Mouse (Mus musculus): Measurements from ENCODE around the gene Clcn2. TPM values are rescaled to one million over a fixed set of nuclear protein-coding genes. Genes with fewer than 3 reads are reported as not detected.

The Clcn2 gene
- polyA plus RNA-seq, 1 experiment from 2014 or later, result 43.3 TPM

GRCm38 (mm10) chr16:20733731-20734730, 16.5 kb upstream of the Clcn2 start, which contains the start of gene Thpo:
Gene Thpo (minus strand): TSS chr16:20734511.
- H3K27ac ChIP-seq, result 0 out of 2 replicates have a peak within 1 kb of the TSS, but pooled peaks have one; percentile 62
- H3K36me3 ChIP-seq, result 0 out of 2 replicates have a peak, but pooled peaks cover 4% of the 10 kb centered on the region
- peaks cover 26% of the 10 kb centered on the region for H3K27me3 ChIP-seq (replicated peaks)
- no peaks in the 10 kb centered on the region for H3K9me3 ChIP-seq
- peak within 1 kb of the TSS; percentile 71 for H3K4me3 ChIP-seq
- H3K4me2 ChIP-seq (replicated peaks), result peak within 1 kb of the TSS; percentile 90
- no peak for ATAC-seq (ENCODE audit: low FRiP score, low read depth)
- peaks cover 18% of the 10 kb centered on the region for H3K4me1 ChIP-seq
- WGBS, result 1% methylated on average over 45 of the region's 45 CpGs
- peak within 1 kb of the TSS; percentile 86 for H3K9ac ChIP-seq

- H3K27ac ChIP-seq, result peak within 1 kb of the TSS; percentile 62
- H3K9ac ChIP-seq, result peak within 1 kb of the TSS; percentile 86
- H3K9me3 ChIP-seq, result no peaks in the 10 kb centered on the region
- H3K4me3 ChIP-seq, result peak within 1 kb of the TSS; percentile 71
- peaks cover 18% of the 10 kb centered on the region for H3K4me1 ChIP-seq
- peaks cover 26% of the 10 kb centered on the region for H3K27me3 ChIP-seq (replicated peaks)
- peak within 1 kb of the TSS; percentile 90 for H3K4me2 ChIP-seq (replicated peaks)
- H3K36me3 ChIP-seq, result 0 out of 2 replicates have a peak, but pooled peaks cover 4% of the 10 kb centered on the region
- ATAC-seq (ENCODE audit: low FRiP score, low read depth), result peak; percentile 82
- under 1% methylated on average over 63 of the region's 70 CpGs for WGBS
Measured at GRCm38 (mm10) chr16:20732925-20733730, 15.6 kb upstream of the Clcn2 start, which contains the start of gene Chrd. Gene Chrd (plus strand): TSS chr16:20733127.

GRCm38 (mm10) chr16:20732251-20732924, 14.8 kb upstream of the Clcn2 start:
- H3K4me1 ChIP-seq, result peaks cover 18% of the 10 kb centered on the region
- H3K27ac ChIP-seq, result peak overlapping the region; percentile 62
- under 1% methylated on average over 26 of the region's 30 CpGs for WGBS
- peak; percentile 51 for ATAC-seq (ENCODE audit: low FRiP score, low read depth)
- H3K36me3 ChIP-seq, result 0 out of 2 replicates have a peak, but pooled peaks cover 4% of the 10 kb centered on the region
- peaks cover 26% of the 10 kb centered on the region for H3K27me3 ChIP-seq (replicated peaks)
- H3K4me2 ChIP-seq (replicated peaks), result peak overlapping the region; percentile 90
- peak overlapping the region; percentile 86 for H3K9ac ChIP-seq
- peak overlapping the region; percentile 71 for H3K4me3 ChIP-seq
- no peaks in the 10 kb centered on the region for H3K9me3 ChIP-seq

- Histone ChIP-seq H3K36me3 (0 out of 2 replicates have a peak, but pooled peaks cover 4% of the 10 kb centered on the region), H3K4me2 (replicated peaks) (peak overlapping the region; percentile 90), H3K4me1 (peaks cover 18% of the 10 kb centered on the region), H3K4me3 (no peak overlapping the region), H3K27me3 (replicated peaks) (peaks cover 26% of the 10 kb centered on the region), H3K9ac (no peak overlapping the region), H3K9me3 (no peaks in the 10 kb centered on the region), H3K27ac (no peak overlapping the region)
- 67% methylated on average over 5 of the region's 5 CpGs for WGBS
- ATAC-seq (ENCODE audit: low FRiP score, low read depth), result no peak
Measured at GRCm38 (mm10) chr16:20731688-20732087, 14.1 kb upstream of the Clcn2 start.

- no peak overlapping the region for H3K27ac ChIP-seq
- peaks cover 18% of the 10 kb centered on the region for H3K4me1 ChIP-seq
- H3K27me3 ChIP-seq (replicated peaks), result peaks cover 17% of the 10 kb centered on the region
- H3K4me2 ChIP-seq (replicated peaks), result no peak overlapping the region
- H3K36me3 ChIP-seq, result no peaks in the 10 kb centered on the region
- H3K9ac ChIP-seq, result no peak overlapping the region
- no peak overlapping the region for H3K4me3 ChIP-seq
- 44% methylated on average over 5 of the region's 5 CpGs for WGBS
- ATAC-seq (ENCODE audit: low FRiP score, low read depth), result no peak
- H3K9me3 ChIP-seq, result no peaks in the 10 kb centered on the region
Measured at GRCm38 (mm10) chr16:20730293-20730711, 12.8 kb upstream of the Clcn2 start.

- H3K4me2 ChIP-seq (replicated peaks), result no peak overlapping the region
- no peaks in the 10 kb centered on the region for H3K9me3 ChIP-seq
- no peak overlapping the region for H3K4me3 ChIP-seq
- H3K27me3 ChIP-seq (replicated peaks), result no peaks in the 10 kb centered on the region
- peaks cover 14% of the 10 kb centered on the region for H3K36me3 ChIP-seq
- no peak overlapping the region for H3K9ac ChIP-seq
- H3K27ac ChIP-seq, result no peak overlapping the region
- 71% methylated on average over 1 of the region's 1 CpGs for WGBS
- no peaks in the 10 kb centered on the region for H3K4me1 ChIP-seq
- ATAC-seq (ENCODE audit: low FRiP score, low read depth), result no peak
Measured at GRCm38 (mm10) chr16:20726384-20726783, 8.8 kb upstream of the Clcn2 start.

GRCm38 (mm10) chr16:20725750-20726149, 8.2 kb upstream of the Clcn2 start:
- ATAC-seq (ENCODE audit: low FRiP score, low read depth), result no peak
- no peak overlapping the region for H3K27ac ChIP-seq
- 70% methylated on average over 4 of the region's 4 CpGs for WGBS
- no peak overlapping the region for H3K4me2 ChIP-seq (replicated peaks)
- H3K4me3 ChIP-seq, result no peak overlapping the region
- no peaks in the 10 kb centered on the region for H3K27me3 ChIP-seq (replicated peaks)
- H3K9me3 ChIP-seq, result no peaks in the 10 kb centered on the region
- no peaks in the 10 kb centered on the region for H3K4me1 ChIP-seq
- H3K9ac ChIP-seq, result no peak overlapping the region
- peaks cover 19% of the 10 kb centered on the region for H3K36me3 ChIP-seq

GRCm38 (mm10) chr16:20725321-20725720, 7.8 kb upstream of the Clcn2 start:
- ATAC-seq (ENCODE audit: low FRiP score, low read depth), result no peak
- no peaks in the 10 kb centered on the region for H3K9me3 ChIP-seq
- H3K4me2 ChIP-seq (replicated peaks), result no peak overlapping the region
- H3K27me3 ChIP-seq (replicated peaks), result no peaks in the 10 kb centered on the region
- no peaks in the 10 kb centered on the region for H3K4me1 ChIP-seq
- no peak overlapping the region for H3K27ac ChIP-seq
- no peak overlapping the region for H3K9ac ChIP-seq
- H3K4me3 ChIP-seq, result no peak overlapping the region
- 86% methylated on average over 7 of the region's 7 CpGs for WGBS
- H3K36me3 ChIP-seq, result peaks cover 24% of the 10 kb centered on the region

GRCm38 (mm10) chr16:20724338-20724748, 6.8 kb upstream of the Clcn2 start:
- no peaks in the 10 kb centered on the region for H3K9me3 ChIP-seq
- H3K36me3 ChIP-seq, result peaks cover 30% of the 10 kb centered on the region
- no peak overlapping the region for H3K27ac ChIP-seq
- H3K9ac ChIP-seq, result no peak overlapping the region
- no peaks in the 10 kb centered on the region for H3K27me3 ChIP-seq (replicated peaks)
- WGBS, result 28% methylated on average over 5 of the region's 5 CpGs
- H3K4me3 ChIP-seq, result no peak overlapping the region
- no peaks in the 10 kb centered on the region for H3K4me1 ChIP-seq
- no peak overlapping the region for H3K4me2 ChIP-seq (replicated peaks)
- ATAC-seq (ENCODE audit: low FRiP score, low read depth), result peak; percentile 56; the same call in 1 of the 2 replicates

GRCm38 (mm10) chr16:20723247-20723646, 5.7 kb upstream of the Clcn2 start:
- Histone ChIP-seq H3K4me3 (no peak overlapping the region), H3K9ac (no peak overlapping the region), H3K27ac (no peak overlapping the region), H3K36me3 (peaks cover 30% of the 10 kb centered on the region), H3K4me2 (replicated peaks) (no peak overlapping the region), H3K27me3 (replicated peaks) (no peaks in the 10 kb centered on the region), H3K9me3 (no peaks in the 10 kb centered on the region), H3K4me1 (peaks cover 7% of the 10 kb centered on the region)
- no peak for ATAC-seq (ENCODE audit: low FRiP score, low read depth)
- WGBS, result 68% methylated on average over 4 of the region's 4 CpGs

GRCm38 (mm10) chr16:20722736-20723135, 5.2 kb upstream of the Clcn2 start:
- Histone ChIP-seq H3K27me3 (replicated peaks) (no peaks in the 10 kb centered on the region), H3K36me3 (peaks cover 30% of the 10 kb centered on the region), H3K27ac (no peak overlapping the region), H3K4me2 (replicated peaks) (no peak overlapping the region), H3K9ac (no peak overlapping the region), H3K9me3 (no peaks in the 10 kb centered on the region), H3K4me3 (no peak overlapping the region), H3K4me1 (peaks cover 10% of the 10 kb centered on the region)
- WGBS, result 85% methylated on average over 4 of the region's 4 CpGs
- ATAC-seq (ENCODE audit: low FRiP score, low read depth), result no peak
